Mouse (Mus musculus) neural tube, embryonic 12.5 days (tissue): ENCODE results near the gene Ghrh. TPM values are rescaled to one million over a fixed set of nuclear protein-coding genes. Genes with fewer than 3 reads are reported as not detected.

Experiments used
- ATAC-seq: fragments of 200-750 bp; cut with Nextera tagmentation; 2 replicates; pipeline ENCODE4 v1.8.0; 2017; ENCODE audit warnings: low read depth, mild to moderate bottlenecking, moderate TSS enrichment, moderate library complexity; ENCODE audit not compliant: low FRiP score
- H3K27ac ChIP-seq: fragments of 300-500 bp; sonication (generic); 2 replicates; pipeline ENCODE4 v1.5.1; 2016
- H3K27me3 ChIP-seq: fragments of 300-500 bp; sonication (generic); replicated peaks from 2 replicates; pipeline ENCODE4 v1.6.1; 2016; ENCODE audit warnings: mild to moderate bottlenecking
- H3K36me3 ChIP-seq: fragments of 300-500 bp; sonication (generic); 2 replicates; pipeline ENCODE4 v1.6.1; 2016; ENCODE audit warnings: mild to moderate bottlenecking
- H3K4me1 ChIP-seq: fragments of 300-500 bp; sonication (generic); 2 replicates; pipeline ENCODE4 v1.6.1; 2016
- H3K4me2 ChIP-seq: fragments of 300-500 bp; sonication (generic); replicated peaks from 2 replicates; pipeline ENCODE4 v1.6.1; 2016; ENCODE audit warnings: mild to moderate bottlenecking
- H3K4me3 ChIP-seq: fragments of 300-500 bp; sonication (generic); 2 replicates; pipeline ENCODE4 v1.5.1; 2016
- H3K9ac ChIP-seq: fragments of 300-500 bp; sonication (generic); 2 replicates; pipeline ENCODE4 v1.6.1; 2016; ENCODE audit warnings: mild to moderate bottlenecking
- H3K9me3 ChIP-seq: fragments of 300-500 bp; sonication (generic); 2 replicates; pipeline ENCODE4 v1.6.1; 2016; ENCODE audit warnings: mild to moderate bottlenecking
- WGBS: fragments of 180-500 bp; shearing (Covaris S2); methylation state at CpG from one replicate; pipeline ENCODE4 v1.1.7; 2016; 5-methylcytosine and 5-hydroxymethylcytosine counted together
- polyA plus RNA-seq: library from polyadenylated mRNA; unstranded; fragments of >200 nt; fragmentation: Nextera tagmentation; extraction: Ambion mirVana; gene quantifications from 2 replicates; pipeline ENCODE4 v1.2.1, GENCODE M21; 2016

The Ghrh gene
- polyA plus RNA-seq, 1 experiment from 2014 or later, result not detected

GRCm38 (mm10) chr2:157317220-157317619 is 30.1 kb downstream of the Ghrh start:
- H3K4me2 ChIP-seq, result no peak overlapping the region
- WGBS, result 94% methylated on average over 6 of the region's 6 CpGs
- no peaks in the 10 kb centered on the region for H3K9me3 ChIP-seq
- peaks cover 86% of the 10 kb centered on the region for H3K36me3 ChIP-seq
- no peaks in the 10 kb centered on the region for H3K27me3 ChIP-seq
- H3K4me3 ChIP-seq, result no peak overlapping the region
- no peak for ATAC-seq
- H3K4me1 ChIP-seq, result no peaks in the 10 kb centered on the region
- no peak overlapping the region for H3K27ac ChIP-seq
- H3K9ac ChIP-seq, result no peak overlapping the region

DNA sequence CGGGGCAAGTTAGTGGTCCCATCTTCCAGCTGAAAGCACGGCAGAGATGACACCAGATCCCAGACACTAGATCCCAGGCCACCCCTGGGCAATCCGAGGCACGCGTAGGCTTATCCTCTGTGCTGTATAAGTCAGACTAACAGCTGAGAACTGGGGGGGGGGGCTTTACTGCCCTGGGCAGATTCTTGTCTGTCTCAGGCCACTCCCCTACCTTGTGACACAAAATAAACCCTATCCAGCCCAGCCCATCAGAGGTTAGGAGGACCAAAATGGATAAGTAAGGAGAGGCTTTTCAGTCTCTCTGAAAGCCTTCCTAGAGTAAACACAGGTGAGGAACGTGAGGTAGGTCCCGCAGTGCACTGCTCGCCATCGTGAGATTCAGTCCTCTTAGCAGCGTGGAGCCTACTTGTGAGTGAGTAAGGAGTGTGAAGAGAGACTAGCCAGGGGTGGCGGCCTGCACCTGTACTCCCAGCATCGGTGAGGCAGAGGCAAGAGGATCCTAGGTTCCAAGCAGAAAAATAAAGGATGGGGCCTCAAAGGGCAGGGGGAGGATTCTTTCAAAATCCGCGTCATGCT is 30.9 kb downstream of the Ghrh start:
- no peak overlapping the region for H3K27ac ChIP-seq
- 93% methylated on average over 14 of the region's 14 CpGs for WGBS
- H3K4me3 ChIP-seq, result no peak overlapping the region
- no peak overlapping the region for H3K9ac ChIP-seq
- no peaks in the 10 kb centered on the region for H3K9me3 ChIP-seq
- H3K27me3 ChIP-seq, result no peaks in the 10 kb centered on the region
- ATAC-seq, result no peak
- no peaks in the 10 kb centered on the region for H3K4me1 ChIP-seq
- no peak overlapping the region for H3K4me2 ChIP-seq
- peaks cover 86% of the 10 kb centered on the region for H3K36me3 ChIP-seq

GRCm38 (mm10) chr2:157315486-157315885 is 31.8 kb downstream of the Ghrh start:
- no peak overlapping the region for H3K27ac ChIP-seq
- no peak overlapping the region for H3K9ac ChIP-seq
- no peak for ATAC-seq
- 92% methylated on average over 6 of the region's 6 CpGs for WGBS
- peaks cover 86% of the 10 kb centered on the region for H3K36me3 ChIP-seq
- H3K4me3 ChIP-seq, result no peak overlapping the region
- no peaks in the 10 kb centered on the region for H3K9me3 ChIP-seq
- no peak overlapping the region for H3K4me2 ChIP-seq
- H3K4me1 ChIP-seq, result no peaks in the 10 kb centered on the region
- H3K27me3 ChIP-seq, result no peaks in the 10 kb centered on the region

DNA sequence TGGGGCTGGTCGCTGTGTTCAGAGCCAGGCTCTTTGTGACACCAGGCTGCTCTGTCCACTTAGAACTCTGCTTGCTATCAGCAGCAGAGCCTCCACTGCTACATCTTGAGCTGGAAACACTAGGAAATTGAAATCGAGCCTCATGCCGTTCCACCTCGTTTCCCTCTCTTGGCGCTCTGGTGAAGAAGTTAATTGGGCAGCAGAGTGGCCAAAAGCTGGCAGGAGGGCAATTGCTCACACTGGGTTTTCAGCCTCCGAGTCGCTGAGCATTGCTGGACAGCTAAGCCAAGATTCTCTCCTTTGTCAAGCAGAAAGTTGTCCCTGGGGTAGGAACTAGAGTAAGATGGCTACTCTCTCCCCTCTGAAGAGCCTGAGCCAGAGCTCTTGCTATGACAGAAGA is 33.0 kb downstream of the Ghrh start:
- H3K4me3 ChIP-seq, result no peak overlapping the region
- no peaks in the 10 kb centered on the region for H3K4me1 ChIP-seq
- ATAC-seq, result no peak
- H3K27ac ChIP-seq, result no peak overlapping the region
- peaks cover 89% of the 10 kb centered on the region for H3K36me3 ChIP-seq
- WGBS, result 84% methylated on average over 7 of the region's 7 CpGs
- H3K4me2 ChIP-seq, result no peak overlapping the region
- no peak overlapping the region for H3K9ac ChIP-seq
- H3K27me3 ChIP-seq, result no peaks in the 10 kb centered on the region
- H3K9me3 ChIP-seq, result no peaks in the 10 kb centered on the region

GRCm38 (mm10) chr2:157313718-157314117 is 33.6 kb downstream of the Ghrh start:
- Histone ChIP-seq H3K27me3 (no peaks in the 10 kb centered on the region), H3K9ac (no peak overlapping the region), H3K4me1 (no peaks in the 10 kb centered on the region), H3K9me3 (no peaks in the 10 kb centered on the region), H3K4me2 (no peak overlapping the region), H3K36me3 (peaks cover 94% of the 10 kb centered on the region), H3K4me3 (no peak overlapping the region), H3K27ac (peak overlapping the region; percentile 21; the same call in 1 of the 2 replicates)
- no peak for ATAC-seq
- WGBS, result 79% methylated on average over 3 of the region's 3 CpGs

DNA sequence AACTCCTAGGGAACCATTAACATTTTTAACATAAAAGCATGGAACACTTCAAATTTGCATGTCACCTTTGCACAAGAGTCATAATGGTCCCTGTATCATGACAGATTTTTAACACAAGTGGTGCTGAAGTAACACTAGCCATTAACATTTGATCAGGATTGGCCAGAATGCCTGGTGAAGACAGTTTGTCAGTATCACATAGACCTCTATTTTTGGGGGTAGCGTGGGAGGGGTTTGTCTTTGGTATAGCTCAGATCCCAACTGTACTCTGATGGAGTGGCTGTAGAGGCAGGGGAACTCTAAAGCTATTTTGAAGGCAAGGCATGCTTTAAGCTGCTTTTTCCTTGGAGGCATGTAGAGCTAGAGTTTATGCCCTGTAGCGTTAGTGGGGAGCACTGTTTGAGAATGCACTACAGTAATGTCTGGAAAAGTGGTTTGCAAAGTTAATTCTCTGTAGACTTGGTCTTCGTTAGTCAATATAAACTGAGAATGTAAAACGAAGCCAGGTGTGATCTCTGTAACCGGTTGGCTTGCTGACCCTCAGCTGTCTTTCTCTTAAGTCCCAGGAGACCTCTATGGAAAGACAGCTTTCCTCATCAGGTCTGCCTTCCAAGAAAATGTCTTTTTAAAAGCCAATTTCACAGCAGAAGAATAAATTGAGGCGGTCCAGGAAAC is 36.2 kb downstream of the Ghrh start:
- H3K27ac ChIP-seq, result no peak overlapping the region
- H3K27me3 ChIP-seq, result no peaks in the 10 kb centered on the region
- H3K4me2 ChIP-seq, result no peak overlapping the region
- 91% methylated on average over 6 of the region's 6 CpGs for WGBS
- H3K4me1 ChIP-seq, result no peaks in the 10 kb centered on the region
- no peak for ATAC-seq
- no peaks in the 10 kb centered on the region for H3K9me3 ChIP-seq
- H3K4me3 ChIP-seq, result no peak overlapping the region
- H3K9ac ChIP-seq, result no peak overlapping the region
- H3K36me3 ChIP-seq, result peaks cover 94% of the 10 kb centered on the region

DNA sequence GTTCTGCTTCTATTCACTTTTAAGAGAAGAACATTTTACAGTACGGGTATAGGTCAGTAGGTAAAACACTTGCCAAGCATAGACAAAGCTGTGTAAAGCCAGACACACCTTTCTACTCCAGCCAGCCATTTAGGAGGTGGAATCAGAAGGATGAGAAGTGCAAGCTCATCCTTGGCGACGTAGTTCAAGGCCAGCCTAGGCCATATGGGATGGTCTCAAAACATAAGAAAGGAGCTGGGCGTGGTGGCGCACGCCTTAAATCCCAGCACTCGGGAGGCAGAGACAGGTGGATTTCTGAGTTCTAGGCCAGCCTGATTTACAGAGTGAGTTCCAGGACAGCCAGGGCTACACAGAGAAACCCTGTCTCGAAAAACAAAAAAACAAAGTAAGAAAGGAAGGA is 37.7 kb downstream of the Ghrh start:
- no peaks in the 10 kb centered on the region for H3K4me1 ChIP-seq
- no peak overlapping the region for H3K4me2 ChIP-seq
- H3K9me3 ChIP-seq, result no peaks in the 10 kb centered on the region
- no peaks in the 10 kb centered on the region for H3K27me3 ChIP-seq
- no peak for ATAC-seq
- 95% methylated on average over 8 of the region's 8 CpGs for WGBS
- H3K36me3 ChIP-seq, result peaks cover 89% of the 10 kb centered on the region
- no peak overlapping the region for H3K9ac ChIP-seq
- H3K27ac ChIP-seq, result no peak overlapping the region
- no peak overlapping the region for H3K4me3 ChIP-seq

GRCm38 (mm10) chr2:157308273-157308917 is 38.9 kb downstream of the Ghrh start:
- Histone ChIP-seq H3K4me2 (no peak overlapping the region), H3K9ac (no peak overlapping the region), H3K27ac (no peak overlapping the region), H3K4me3 (no peak overlapping the region), H3K27me3 (no peaks in the 10 kb centered on the region), H3K9me3 (no peaks in the 10 kb centered on the region), H3K4me1 (no peaks in the 10 kb centered on the region), H3K36me3 (peaks cover 87% of the 10 kb centered on the region)
- ATAC-seq, result no peak
- 96% methylated on average over 2 of the region's 2 CpGs for WGBS

GRCm38 (mm10) chr2:157307715-157308265 is 39.5 kb downstream of the Ghrh start:
- no peak overlapping the region for H3K9ac ChIP-seq

DNA sequence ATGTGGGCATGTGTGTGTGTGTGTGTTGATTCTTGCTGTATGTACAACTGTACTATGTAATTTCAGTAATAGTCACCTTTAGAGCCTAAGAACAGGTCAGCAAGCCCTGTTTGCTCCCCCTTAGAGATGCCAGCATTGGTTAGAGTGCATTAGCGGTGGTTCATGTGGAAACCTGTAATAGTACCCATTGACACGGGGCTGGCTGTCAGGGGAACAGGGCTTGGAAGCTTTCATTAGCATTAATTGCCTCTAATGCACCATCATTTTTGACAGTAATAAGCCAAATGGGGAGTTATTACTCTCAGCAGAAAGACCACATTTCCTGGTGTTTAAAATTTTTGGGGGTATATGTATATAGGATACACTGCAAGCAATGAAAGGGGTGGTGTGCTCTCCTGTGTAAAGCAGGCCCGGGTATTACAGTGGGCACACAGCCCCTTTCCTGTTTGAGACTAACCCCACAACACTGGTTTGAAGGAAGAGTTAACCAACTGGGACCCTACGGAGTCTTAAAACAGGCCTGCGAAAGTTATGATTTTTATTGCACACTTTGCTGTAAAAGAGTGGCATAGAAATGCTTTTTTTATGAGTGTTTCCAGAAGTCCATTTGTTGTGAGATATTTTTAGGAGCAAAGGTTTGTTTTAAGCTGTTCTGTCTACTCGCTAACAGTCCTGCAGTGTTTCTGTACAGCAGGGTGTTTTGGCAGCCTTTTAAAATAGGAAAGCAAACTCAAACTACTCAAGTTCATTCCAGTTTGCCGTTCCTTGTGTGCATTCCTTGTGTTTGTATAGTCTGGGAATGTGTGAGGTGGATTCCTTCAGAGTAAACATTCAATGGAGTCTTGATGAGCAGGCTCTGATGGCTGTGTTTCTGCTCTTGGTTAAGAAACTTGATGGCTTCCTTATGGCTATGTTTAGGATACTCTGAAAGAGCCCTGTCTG is 40.9 kb downstream of the Ghrh start:
- Histone ChIP-seq H3K4me3 (no peak overlapping the region), H3K27me3 (no peaks in the 10 kb centered on the region), H3K4me2 (no peak overlapping the region), H3K9me3 (no peaks in the 10 kb centered on the region), H3K27ac (no peak overlapping the region), H3K4me1 (no peaks in the 10 kb centered on the region), H3K9ac (no peak overlapping the region), H3K36me3 (peaks cover 84% of the 10 kb centered on the region)
- no peak for ATAC-seq
- 83% methylated on average over 7 of the region's 7 CpGs for WGBS

More at GRCm38 (mm10) chr2:157307715-157308265, 39.5 kb downstream of the Ghrh start:
- Histone ChIP-seq H3K27me3 (no peaks in the 10 kb centered on the region), H3K4me1 (no peaks in the 10 kb centered on the region), H3K9me3 (no peaks in the 10 kb centered on the region), H3K4me3 (no peak overlapping the region), H3K36me3 (peaks cover 87% of the 10 kb centered on the region), H3K27ac (no peak overlapping the region), H3K4me2 (no peak overlapping the region)
- ATAC-seq, result no peak
- WGBS, result 86% methylated on average over 4 of the region's 4 CpGs

GRCm38 (mm10) chr2:157303096-157303495 is 44.2 kb downstream of the Ghrh start:
- no peak for ATAC-seq
- no peak overlapping the region for H3K4me2 ChIP-seq
- WGBS, result 38% methylated on average over 9 of the region's 9 CpGs
- H3K27me3 ChIP-seq, result no peaks in the 10 kb centered on the region
- no peaks in the 10 kb centered on the region for H3K9me3 ChIP-seq
- H3K4me1 ChIP-seq, result no peaks in the 10 kb centered on the region
- peaks cover 86% of the 10 kb centered on the region for H3K36me3 ChIP-seq
- H3K4me3 ChIP-seq, result no peak overlapping the region
- H3K27ac ChIP-seq, result no peak overlapping the region
- H3K9ac ChIP-seq, result no peak overlapping the region

- 94% methylated on average over 6 of the region's 6 CpGs for WGBS
Observed at GRCm38 (mm10) chr2:157300051-157300450, 47.3 kb downstream of the Ghrh start.

More at GRCm38 (mm10) chr2:157300051-157300450, 47.3 kb downstream of the Ghrh start:
- Histone ChIP-seq H3K36me3 (peaks cover 85% of the 10 kb centered on the region), H3K27me3 (no peaks in the 10 kb centered on the region), H3K9me3 (no peaks in the 10 kb centered on the region), H3K4me1 (no peaks in the 10 kb centered on the region), H3K27ac (no peak overlapping the region), H3K4me3 (no peak overlapping the region), H3K9ac (no peak overlapping the region), H3K4me2 (no peak overlapping the region)
- no peak for ATAC-seq
